Mouse (Mus musculus) layer of hippocampus, adult 11-12 months (tissue): ENCODE measurements at regions not wholly inside any gene's neighbourhood (a gene's known extent, or its start where the extent isn't known, plus 50 kb on each side); places are given as distances from the start of the nearest gene placed in this dataset.

Source experiments
- DNase-seq: peaks from one replicate; pipeline ENCODE4 v3.0.0; 2022; ENCODE audit warnings: low spot score

- no peak for DNase-seq
Measured at GRCm38 (mm10) chr7:68440661-68441150, 167.1 kb downstream of the Fam169b start.

DNA sequence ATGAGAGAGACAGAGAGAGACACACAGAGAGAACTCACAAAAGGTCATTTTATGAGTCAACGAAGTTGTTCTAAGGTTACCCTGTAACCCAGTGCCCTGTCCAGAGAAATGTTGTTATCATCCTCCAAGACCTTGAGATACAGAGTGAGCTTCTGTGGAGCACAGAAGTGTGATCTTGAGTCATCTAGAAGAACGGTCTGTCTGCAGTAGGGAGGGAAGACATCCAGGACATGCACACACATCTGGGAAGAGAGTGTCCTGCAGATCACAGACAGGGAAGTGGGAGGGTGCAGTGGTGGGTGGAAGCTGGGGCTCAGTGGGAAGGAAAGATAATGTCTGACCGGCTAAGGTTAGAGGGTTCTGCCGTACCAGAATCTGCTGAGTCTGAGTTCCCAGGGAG is 155.3 kb downstream of the Fam169b start:
- no peak for DNase-seq

- DNase-seq, result no peak
Measured at GRCm38 (mm10) chr7:68415890-68416289, 142.3 kb downstream of the Fam169b start.

GRCm38 (mm10) chr7:68412786-68413185 is 139.1 kb downstream of the Fam169b start:
- DNase-seq, result no peak
